Mouse (Mus musculus) spleen, adult 10 weeks (tissue): ENCODE measurements around the gene Rab1b. TPM values are rescaled to one million over a fixed set of nuclear protein-coding genes. Genes with fewer than 3 reads are reported as not detected.

Source experiments
- polyA plus RNA-seq: library from polyadenylated mRNA; stranded (reverse); fragments of 350-450 nt; fragmentation: Illumina TruSeq; extraction: RNeasy Lipid Tissue Mini Kit (QIAGEN cat#74804); gene quantifications from one replicate; pipeline ENCODE4 v1.2.3, GENCODE M21; 2015; ENCODE audit warnings: low replicate concordance; ENCODE audit not compliant: insufficient read depth

The Rab1b gene
- polyA plus RNA-seq, result 50.7 TPM

DNA sequence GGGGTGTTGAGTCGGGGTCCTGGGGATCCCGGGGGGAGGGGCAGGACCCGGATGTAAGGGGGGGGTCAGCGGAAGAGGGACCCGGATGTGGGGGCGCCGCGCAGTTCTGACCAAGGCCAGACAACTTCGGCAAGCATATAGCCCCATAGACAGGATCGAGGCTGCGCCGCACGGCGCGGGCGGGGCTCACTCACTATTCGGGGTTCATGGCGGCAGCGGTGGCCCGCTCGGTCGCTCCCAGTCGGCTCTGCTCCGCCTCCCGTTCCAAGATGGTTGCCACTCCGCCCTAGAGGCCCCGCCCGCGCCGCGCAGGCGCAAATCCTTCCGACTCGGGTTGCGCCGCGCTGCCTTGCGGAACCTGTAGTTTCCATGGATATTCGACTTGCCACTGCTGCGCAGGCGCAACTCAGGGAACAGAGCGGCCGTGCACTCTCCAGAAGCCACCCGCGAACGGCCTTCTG is at the start of gene Rab1b:
Gene Rab1b, minus strand, starts transcription at position 342 of the 461 bp plus-strand sequence.

DNA sequence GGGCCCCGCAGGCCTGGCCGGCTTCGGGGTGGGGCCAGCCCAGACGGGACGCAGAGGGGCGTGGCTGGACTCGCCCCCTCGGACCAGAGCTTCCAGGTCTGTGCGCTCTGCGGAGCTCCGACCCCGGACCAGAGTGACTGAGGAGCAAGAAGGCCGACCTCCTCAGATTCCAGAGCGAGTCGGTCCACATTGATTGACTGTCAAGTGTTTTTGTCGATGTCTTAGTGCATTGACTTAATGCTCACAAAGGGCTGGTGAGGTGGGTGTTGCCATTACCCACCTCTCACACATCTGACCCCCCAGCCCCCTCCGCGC is 11.5 kb upstream of the Rab1b start, which contains the start of gene Klc2:
Gene Klc2, minus strand, starts transcription at position 177 of the 315 bp plus-strand sequence.

DNA sequence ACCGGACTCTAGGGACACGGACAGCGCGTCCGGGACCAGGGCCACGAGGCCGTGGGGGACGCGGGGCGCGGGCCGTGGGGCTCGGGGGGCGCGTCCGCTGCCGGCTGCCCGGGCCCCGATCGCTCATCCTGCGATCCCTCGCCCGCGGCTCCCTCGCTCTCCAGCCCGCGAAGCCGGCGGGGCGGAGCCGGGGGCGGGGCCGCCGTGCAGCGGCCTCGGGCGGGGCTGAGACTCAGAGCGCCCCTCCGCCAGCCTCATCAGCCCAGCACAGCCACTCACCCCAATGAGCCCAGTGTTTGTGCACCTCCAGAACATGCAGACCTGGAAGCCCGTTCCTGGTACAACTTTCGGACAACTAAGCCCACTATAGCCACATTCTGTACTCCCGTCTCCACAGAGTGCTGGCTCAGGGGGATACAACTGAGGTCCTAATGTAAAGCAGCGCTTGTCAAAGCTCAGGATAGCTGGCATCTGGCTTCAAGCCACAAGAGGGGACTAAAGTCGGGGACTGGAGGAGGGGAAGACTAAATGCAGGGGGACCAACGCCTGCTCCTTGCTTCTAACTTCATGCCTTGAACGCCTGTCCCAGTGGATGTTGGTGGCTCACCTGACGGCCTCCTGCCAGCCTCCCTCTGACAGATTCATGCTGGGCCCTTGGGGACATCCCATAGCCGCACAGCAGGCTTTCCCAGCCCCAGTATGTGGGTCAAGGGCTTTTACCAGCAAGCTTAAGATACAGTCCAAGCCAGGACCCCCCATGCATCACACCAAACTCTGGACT is 8.3 kb downstream of the Rab1b start, which contains the start of gene Cnih2:
Gene Cnih2, minus strand, starts transcription at position 159 of the 781 bp plus-strand sequence.

DNA sequence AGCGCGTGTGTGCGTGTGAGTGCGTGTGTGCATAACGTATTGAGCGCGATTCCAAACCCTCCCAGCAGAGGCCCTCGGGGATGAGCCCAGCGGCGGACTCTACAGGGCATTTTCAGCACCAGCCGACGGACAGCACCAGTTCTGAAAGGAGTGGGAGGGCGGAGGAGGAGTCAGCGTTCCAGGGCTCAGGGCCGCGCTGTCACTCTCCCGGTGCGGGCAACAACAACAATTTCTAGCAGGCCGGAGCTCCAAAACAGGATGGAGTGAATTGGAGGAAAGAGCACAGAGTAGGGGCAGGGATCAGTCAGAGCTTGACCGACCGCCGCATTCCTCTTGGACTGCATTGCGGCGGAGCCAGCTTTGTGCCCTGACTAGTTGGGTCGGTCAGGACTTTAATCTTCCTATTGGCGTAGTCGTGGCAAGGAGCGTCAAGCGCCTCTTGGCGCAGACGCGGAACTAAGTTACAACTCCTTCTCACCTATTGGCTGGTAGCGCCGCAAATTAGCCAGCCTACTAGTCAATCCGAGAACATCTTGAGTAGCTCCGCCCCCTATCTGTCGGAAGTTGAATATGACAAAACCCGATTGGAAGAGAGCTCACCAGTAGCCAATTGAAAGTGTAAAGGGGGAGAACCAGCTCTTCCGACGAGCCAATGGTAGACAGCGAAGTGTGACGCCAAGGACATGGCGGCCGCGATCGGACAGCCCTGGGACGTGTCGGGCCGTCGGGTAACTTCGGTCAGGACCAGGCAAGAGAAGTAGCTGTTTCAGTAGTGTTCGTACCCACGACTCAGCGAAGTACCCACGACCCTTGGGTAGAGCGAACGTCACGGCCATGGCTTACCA is 18.8 kb downstream of the Rab1b start, which contains the start of gene Yif1a:
Gene Yif1a, plus strand, starts transcription at position 655 of the 845 bp plus-strand sequence.

DNA sequence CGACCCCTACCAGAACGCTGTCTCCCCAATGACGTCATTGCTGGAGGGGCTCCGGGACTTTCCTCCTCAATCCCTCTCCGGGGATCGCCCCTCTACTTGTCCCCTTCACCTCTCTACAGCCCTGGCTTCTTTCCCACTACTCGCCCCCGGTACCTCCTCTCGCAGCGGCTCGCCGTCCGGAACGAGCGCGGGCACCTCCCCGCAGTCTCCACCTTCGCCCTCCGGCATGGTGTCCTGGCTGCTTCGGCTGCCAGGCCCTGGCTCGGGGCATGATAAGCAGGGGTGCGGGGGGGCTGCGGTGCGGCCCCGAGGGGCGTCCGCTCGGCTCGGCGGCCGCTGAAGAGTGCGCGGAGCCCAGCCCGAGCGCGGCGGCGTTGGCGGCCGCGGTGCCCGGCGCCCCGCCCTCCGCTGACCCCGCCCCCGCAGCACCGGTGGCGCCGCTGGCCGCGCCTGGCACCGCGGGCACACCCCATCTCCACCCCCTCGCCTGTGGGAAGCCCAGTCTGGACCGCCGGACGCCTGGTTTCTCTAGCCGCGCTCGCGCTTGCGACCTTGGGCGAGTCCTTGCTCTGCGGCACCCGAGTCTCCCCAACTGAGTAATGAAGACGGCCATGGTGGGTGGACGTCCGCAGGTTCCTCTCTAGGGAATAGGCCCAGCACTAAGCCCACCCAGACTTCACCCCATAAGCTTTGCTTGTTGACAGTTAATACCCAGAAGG is 21.6 kb downstream of the Rab1b start, which contains the start of gene Tmem151a:
Gene Tmem151a, minus strand, starts transcription at position 387 of the 719 bp plus-strand sequence.

DNA sequence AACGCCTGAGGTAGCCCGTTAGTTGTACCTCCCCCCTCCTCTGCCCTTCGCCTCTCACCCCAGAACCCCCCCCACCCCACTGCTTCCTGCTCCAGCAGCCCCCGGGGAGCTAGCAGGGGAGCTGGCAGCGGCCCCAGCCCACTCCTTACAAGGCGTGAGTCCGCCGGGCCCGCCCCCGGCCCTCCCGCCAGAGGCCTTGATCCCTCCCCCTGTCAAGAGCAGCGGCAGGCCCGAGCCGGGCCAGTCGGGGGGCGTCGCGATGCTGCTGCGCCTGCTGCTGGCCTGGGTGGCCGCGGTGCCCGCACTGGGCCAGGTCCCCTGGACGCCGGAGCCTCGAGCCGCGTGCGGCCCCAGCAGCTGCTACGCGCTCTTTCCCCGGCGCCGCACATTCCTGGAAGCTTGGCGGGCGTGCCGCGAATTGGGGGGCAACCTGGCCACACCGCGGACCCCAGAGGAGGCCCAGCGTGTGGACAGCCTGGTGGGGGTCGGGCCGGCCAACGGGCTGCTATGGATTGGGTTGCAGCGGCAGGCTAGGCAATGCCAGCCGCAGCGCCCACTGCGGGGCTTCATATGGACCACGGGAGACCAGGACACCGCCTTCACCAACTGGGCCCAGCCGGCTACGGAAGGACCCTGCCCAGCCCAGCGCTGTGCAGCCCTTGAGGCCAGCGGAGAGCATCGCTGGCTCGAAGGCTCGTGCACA is 38.9 kb downstream of the Rab1b start, which contains the start of gene Cd248:
Gene Cd248, plus strand, starts transcription at position 212 of the 703 bp plus-strand sequence.

DNA sequence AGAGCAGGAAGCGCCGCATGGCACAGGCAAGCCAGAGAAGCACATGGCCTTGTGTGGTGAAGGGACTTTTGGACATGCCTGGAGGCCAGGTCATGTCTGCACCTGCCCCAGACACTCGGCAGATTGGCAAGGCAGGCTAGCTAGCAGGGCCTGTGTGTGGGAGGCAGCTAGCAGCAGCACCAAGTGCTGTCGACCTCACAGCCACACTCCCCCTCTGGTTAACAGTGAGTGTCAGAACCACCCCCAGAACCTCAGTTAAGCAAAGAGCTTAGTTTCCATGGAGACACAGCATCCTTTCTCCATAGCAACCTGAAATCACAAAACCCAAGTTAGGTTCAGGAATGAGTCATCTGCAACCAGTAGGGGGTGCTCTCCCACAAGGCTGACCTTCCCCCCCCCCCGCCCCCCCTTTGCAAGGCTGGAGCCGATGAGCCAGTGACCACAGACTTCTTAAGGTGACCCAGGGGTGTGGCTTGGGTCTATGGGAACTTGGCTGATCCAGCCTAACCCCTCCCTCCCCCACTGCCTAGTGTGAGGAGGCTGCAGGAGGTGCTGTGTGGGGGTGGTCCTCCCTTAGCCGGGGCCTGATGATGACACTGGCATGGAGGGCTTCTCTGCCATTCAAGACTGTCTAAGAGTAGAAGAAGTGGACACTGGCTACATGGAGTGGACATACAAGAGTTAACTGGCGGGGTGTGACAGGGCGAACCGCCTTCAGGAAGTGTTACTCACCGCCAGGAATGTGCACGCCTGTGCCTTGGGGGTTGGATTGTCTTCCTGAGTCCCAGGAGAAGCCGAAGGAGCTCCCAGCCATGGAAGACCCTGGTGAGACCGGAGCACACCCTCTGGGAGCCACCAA is 56.6 kb downstream of the Rab1b start, which contains the start of gene Rin1:
Gene Rin1, plus strand, starts transcription at position 435 of the 859 bp plus-strand sequence.

Other genes with a start within 250 kb of the Rab1b start
- not detected for gene Actn3, start 229.2 kb downstream of the Rab1b start, polyA plus RNA-seq
- 17.8 TPM for gene Zdhhc24, start 228.4 kb downstream of the Rab1b start, polyA plus RNA-seq
- 1.2 TPM for gene Bbs1, start 200.4 kb downstream of the Rab1b start, polyA plus RNA-seq
- 28.7 TPM for gene Dpp3, start 178.8 kb downstream of the Rab1b start, polyA plus RNA-seq
- 0.64 TPM for gene Peli3, start 163.9 kb downstream of the Rab1b start, polyA plus RNA-seq
- gene Mrpl11, start 144.9 kb downstream of the Rab1b start, polyA plus RNA-seq, result 45.7 TPM
- 0.28 TPM for gene Npas4, start 116.8 kb downstream of the Rab1b start, polyA plus RNA-seq
- gene Slc29a2, start 83.2 kb downstream of the Rab1b start, polyA plus RNA-seq, result 1.3 TPM
- gene B4gat1, start 68.2 kb downstream of the Rab1b start, polyA plus RNA-seq, result 10.3 TPM
- gene AC124502.3, start 68.2 kb downstream of the Rab1b start, polyA plus RNA-seq, result 0.86 TPM
- 22.9 TPM for gene Brms1, start 65.7 kb downstream of the Rab1b start, polyA plus RNA-seq
- 0.51 TPM for gene Rin1, start 56.6 kb downstream of the Rab1b start, polyA plus RNA-seq
- gene Cd248, start 39.0 kb downstream of the Rab1b start, polyA plus RNA-seq, result 1.2 TPM
- 0.29 TPM for gene Tmem151a, start 21.5 kb downstream of the Rab1b start, polyA plus RNA-seq
- 19.3 TPM for gene Yif1a, start 18.5 kb downstream of the Rab1b start, polyA plus RNA-seq
- gene Cnih2, start 8.6 kb downstream of the Rab1b start, polyA plus RNA-seq, result not detected
- gene Klc2, start 11.5 kb upstream of the Rab1b start, polyA plus RNA-seq, result 9.6 TPM
- 26.8 TPM for gene Pacs1, start 166.0 kb upstream of the Rab1b start, polyA plus RNA-seq
- 171 TPM for gene Sf3b2, start 188.4 kb upstream of the Rab1b start, polyA plus RNA-seq
- gene Gal3st3, start 191.3 kb upstream of the Rab1b start, polyA plus RNA-seq, result 0.18 TPM
- gene Catsper1, start 228.7 kb upstream of the Rab1b start, polyA plus RNA-seq, result not detected
- gene Cst6, start 242.5 kb upstream of the Rab1b start, polyA plus RNA-seq, result not detected